Mouse (Mus musculus) retina, postnatal 7 days (tissue): ENCODE data around the gene P4hb.
"Not testable (repeated sequence)": the region's sequence is repeated elsewhere in the genome, so short reads cannot be mapped to it uniquely, and the experiment has no call there.

ENCODE experiments used
- DNase-seq: peaks from one replicate; pipeline ENCODE4 v3.0.0-alpha.2; 2012; ENCODE audit warnings: low read depth, low spot score

P4hb gene

GRCm38 (mm10) chr11:120573585-120574277 is 678 bp upstream of the P4hb start:
- DNase-seq = no peak

GRCm38 (mm10) chr11:120572417-120572751 is 669 bp downstream of the P4hb start:
- DNase-seq = no peak

- no peak for DNase-seq
Measured at GRCm38 (mm10) chr11:120571754-120572416, 1.2 kb downstream of the P4hb start.

GRCm38 (mm10) chr11:120571122-120571521 is 1.9 kb downstream of the P4hb start:
- DNase-seq = no peak

- no peak for DNase-seq
Measured at GRCm38 (mm10) chr11:120568324-120568723, 4.7 kb downstream of the P4hb start.

GRCm38 (mm10) chr11:120565114-120565513 is 7.9 kb downstream of the P4hb start:
- DNase-seq = no peak

GRCm38 (mm10) chr11:120562949-120563348 is 10.1 kb downstream of the P4hb start:
- DNase-seq = no peak

GRCm38 (mm10) chr11:120560952-120561728 is 11.9 kb downstream of the P4hb start:
- DNase-seq = no peak

- DNase-seq = not testable (repeated sequence)
Measured at GRCm38 (mm10) chr11:120558843-120559242, 14.2 kb downstream of the P4hb start.

- no peak for DNase-seq
Measured at GRCm38 (mm10) chr11:120555260-120555659, 17.8 kb downstream of the P4hb start.

- no peak for DNase-seq
Measured at GRCm38 (mm10) chr11:120554834-120555233, 18.2 kb downstream of the P4hb start.

GRCm38 (mm10) chr11:120552736-120553135 is 20.3 kb downstream of the P4hb start:
- DNase-seq = no peak

- no peak for DNase-seq
Measured at GRCm38 (mm10) chr11:120550810-120551440, 22.1 kb downstream of the P4hb start, which contains the start of gene Ppp1r27. Gene Ppp1r27 (minus strand): TSS chr11:120551132.

- DNase-seq = no peak
Measured at GRCm38 (mm10) chr11:120549986-120550809, 22.9 kb downstream of the P4hb start.

GRCm38 (mm10) chr11:120549168-120549945 is 23.7 kb downstream of the P4hb start, which contains the start of gene Mcrip1:
Gene Mcrip1 (minus strand): TSS chr11:120549727.
- DNase-seq = peak; percentile 89

GRCm38 (mm10) chr11:120548786-120549167 is 24.3 kb downstream of the P4hb start:
- DNase-seq = no peak

GRCm38 (mm10) chr11:120548214-120548613 is 24.8 kb downstream of the P4hb start:
- no peak for DNase-seq

GRCm38 (mm10) chr11:120547469-120547868 is 25.6 kb downstream of the P4hb start:
- no peak for DNase-seq

- no peak for DNase-seq
Measured at GRCm38 (mm10) chr11:120545964-120546363, 27.1 kb downstream of the P4hb start.

- no peak for DNase-seq
Measured at GRCm38 (mm10) chr11:120542376-120542775, 30.7 kb downstream of the P4hb start.
